In genomic region chr8:124231485-124232279, GRCm38 (mm10) we compare ENCODE assay signal across 8 mouse cellular contexts. TPM values are rescaled to one million over a fixed set of nuclear protein-coding genes. Genes with fewer than 3 reads are reported as not detected.
DNase-seq lines count a peak whose midpoint lies in the region; ATAC-seq lines count a peak whose summit lies in the region.

No protein-coding gene starts in this region.

- ATAC-seq in forebrain, embryonic 16.5 days, result peak; percentile 70
- ATAC-seq in hindbrain, embryonic 13.5 days (ENCODE audit: low FRiP score), result peak; percentile 66
- peak; percentile 82 for ATAC-seq in liver, embryonic 13.5 days (ENCODE audit: low read depth)

- H3K27ac ChIP-seq in forebrain, embryonic 16.5 days (ENCODE audit: low read length), result no peak overlapping the region
- H3K27ac ChIP-seq in hindbrain, embryonic 13.5 days, result peak overlapping the region; percentile 81
- peak overlapping the region; percentile 68 for H3K27ac ChIP-seq in liver, embryonic 13.5 days

- DNase-seq in urinary bladder, adult 18-20 months (ENCODE audit: low spot score in 2 of 2), result peak; percentile 28 to 61
- no peak for DNase-seq in urinary bladder, postnatal 10 days (ENCODE audit: low spot score)
- peak; percentile 33 for DNase-seq in c-Kit-positive CD71-positive TER-119-negative erythroid progenitor cells, embryonic 14.5 days (ENCODE audit: low read depth)
- peak; percentile 56 for DNase-seq in liver, embryonic 13.5 days
- peak; percentile 71 for DNase-seq in neural tube, embryonic 10.5 days (ENCODE audit: extremely low spot score, low spot score)
- DNase-seq in retina, embryonic 14.5 days (ENCODE audit: low spot score), result no peak

- no peaks in the 10 kb centered on the region for H3K36me3 ChIP-seq in forebrain, embryonic 16.5 days (ENCODE audit: control insufficient read depth, insufficient read depth)
- no peaks in the 10 kb centered on the region for H3K36me3 ChIP-seq in hindbrain, embryonic 13.5 days
- no peaks in the 10 kb centered on the region for H3K36me3 ChIP-seq in liver, embryonic 13.5 days

- peaks cover 25% of the 10 kb centered on the region for H3K4me1 ChIP-seq in forebrain, embryonic 16.5 days (replicated peaks; ENCODE audit: control insufficient read depth, insufficient read depth, low read length)
- H3K4me1 ChIP-seq in hindbrain, embryonic 13.5 days (replicated peaks), result peaks cover 41% of the 10 kb centered on the region
- H3K4me1 ChIP-seq in liver, embryonic 13.5 days (replicated peaks), result peaks cover 47% of the 10 kb centered on the region

- no peaks in the 10 kb centered on the region for H3K9me3 ChIP-seq in forebrain, embryonic 16.5 days (ENCODE audit: control insufficient read depth, low read length)
- no peaks in the 10 kb centered on the region for H3K9me3 ChIP-seq in hindbrain, embryonic 13.5 days
- H3K9me3 ChIP-seq in liver, embryonic 13.5 days (replicated peaks), result no peaks in the 10 kb centered on the region

- peak overlapping the region; percentile 53 for H3K4me3 ChIP-seq in forebrain, embryonic 16.5 days (replicated peaks; ENCODE audit: low read length)
- peak overlapping the region; percentile 91 for H3K4me3 ChIP-seq in hindbrain, embryonic 13.5 days
- peak overlapping the region; percentile 85 for H3K4me3 ChIP-seq in liver, embryonic 13.5 days (replicated peaks)

- H3K9ac ChIP-seq in forebrain, embryonic 16.5 days (replicated peaks; ENCODE audit: low read depth, low read length), result peak overlapping the region; percentile 72
- H3K9ac ChIP-seq in hindbrain, embryonic 13.5 days, result peak overlapping the region; percentile 93
- peak overlapping the region; percentile 88 for H3K9ac ChIP-seq in liver, embryonic 13.5 days

- H3K27me3 ChIP-seq in forebrain, embryonic 16.5 days (replicated peaks; ENCODE audit: control insufficient read depth, insufficient read depth, low read length), result no peaks in the 10 kb centered on the region
- H3K27me3 ChIP-seq in hindbrain, embryonic 13.5 days, result no peaks in the 10 kb centered on the region
- peaks cover 10% of the 10 kb centered on the region; the same call in 1 of the 2 replicates for H3K27me3 ChIP-seq in liver, embryonic 13.5 days

- under 1% methylated on average over 73 of the region's 83 CpGs for WGBS in forebrain, embryonic 16.5 days
- WGBS in hindbrain, embryonic 13.5 days, result under 1% methylated on average over 74 of the region's 83 CpGs
- under 1% methylated on average over 83 of the region's 83 CpGs for WGBS in liver, embryonic 13.5 days (ENCODE audit: insufficient replicate concordance)

- peak overlapping the region; percentile 94 for H3K4me2 ChIP-seq in forebrain, embryonic 16.5 days (ENCODE audit: low read length)
- peak overlapping the region; percentile 98 for H3K4me2 ChIP-seq in hindbrain, embryonic 13.5 days
- peak overlapping the region; percentile 96 for H3K4me2 ChIP-seq in liver, embryonic 13.5 days

RNA-seq across cellular contexts. Expression of gene Galnt2, which starts 0.5 kb away (rescaled TPM):
- 47.8 and 48.9 TPM in 2 replicates for polyA plus RNA-seq in forebrain, embryonic 16.5 days (2015; fragmentation: Nextera tagmentation; extraction: Ambion mirVana)
- 49.9 and 52.8 TPM in 2 replicates for polyA plus RNA-seq in hindbrain, embryonic 13.5 days (2015; fragmentation: Nextera tagmentation; extraction: Ambion mirVana)
- polyA plus RNA-seq in liver, embryonic 13.5 days (2015; fragmentation: Nextera tagmentation; extraction: Ambion mirVana), result 20.5 and 26.0 TPM in 2 replicates

Comparison
In these comparisons a context has a peak if more than half of its experiments do, and no peak if none do; other contexts are left out.
1. DNase-seq: peak in urinary bladder, adult 18-20 months (2 of 2), c-Kit-positive CD71-positive TER-119-negative erythroid progenitor cells, embryonic 14.5 days (single experiment), liver, embryonic 13.5 days (single experiment) and neural tube, embryonic 10.5 days (single experiment); none in urinary bladder, postnatal 10 days (single experiment) and retina, embryonic 14.5 days (single experiment).
2. Peak in every context shown above with its lines, with median percentiles within 50 percentile points of each other: ATAC-seq, H3K4me2 ChIP-seq, H3K4me3 ChIP-seq and H3K9ac ChIP-seq.